Mouse (Mus musculus) inflammation-experienced regulatory T-cells, adult 6 months (primary cell): Measurements from ENCODE around the gene Khnyn. TPM values are rescaled to one million over a fixed set of nuclear protein-coding genes. Genes with fewer than 3 reads are reported as not detected.

ENCODE experiments used
- ATAC-seq: one replicate; pipeline ENCODE4 v1.8.0; 2017
- polyA plus RNA-seq, 3 experiments: library from polyadenylated mRNA; unstranded; fragments of 100-300 nt; shearing (Covaris generic); gene quantifications; one replicate each; pipeline ENCODE4 v1.2.1; 2017

The Khnyn gene
- polyA plus RNA-seq, 3 experiments from 2014 or later: 10.5 to 13.1 (median 12.8) TPM

- ATAC-seq: no peak
These were observed 37.9 kb downstream of the Khnyn start for GRCm38 (mm10) chr14:55922475-55923232.

GRCm38 (mm10) chr14:55926847-55927246 lies 42.1 kb downstream of the Khnyn start:
- ATAC-seq: no peak

- no peak for ATAC-seq
These were observed 44.7 kb downstream of the Khnyn start for GRCm38 (mm10) chr14:55929263-55929997.

GRCm38 (mm10) chr14:55933586-55933985 lies 48.8 kb downstream of the Khnyn start:
- no peak for ATAC-seq

GRCm38 (mm10) chr14:55940070-55940800 lies 55.5 kb downstream of the Khnyn start:
- ATAC-seq: no peak

- ATAC-seq: no peak
These were observed 58.9 kb downstream of the Khnyn start for GRCm38 (mm10) chr14:55943601-55944000.

GRCm38 (mm10) chr14:55944575-55944974 lies 59.8 kb downstream of the Khnyn start, which contains the start of gene Cma1:
Cma1 (minus strand) TSS chr14:55944675.
- ATAC-seq: no peak

- no peak for ATAC-seq
These were observed 61.7 kb downstream of the Khnyn start for GRCm38 (mm10) chr14:55946269-55946969.

Other genes with a start within 250 kb of the Khnyn start
- gene Ipo4, start 249.0 kb upstream of the Khnyn start, polyA plus RNA-seq: 10 to 100 TPM; 21.1 to 39.8 (median 36.3) TPM
- 1 to 10 TPM in 2 of 3 experiments, under 1 TPM in 1; 0.44 to 2.8 (median 2.5) TPM for gene Gm49378, start 247.1 kb upstream of the Khnyn start, polyA plus RNA-seq
- 10 to 100 TPM; 36.3 to 45.0 (median 39.3) TPM for gene Tm9sf1, start 241.1 kb upstream of the Khnyn start, polyA plus RNA-seq
- 1 to 10 TPM in 2 of 3 experiments, under 1 TPM in 1; 0.68 to 2.2 (median 1.2) TPM for gene Tssk4, start 234.8 kb upstream of the Khnyn start, polyA plus RNA-seq
- 100 to 1,000 TPM in 1 of 3 experiments, 10 to 100 TPM in 2; 89.2 to 101 (median 95.6) TPM for gene Mdp1, start 224.4 kb upstream of the Khnyn start, polyA plus RNA-seq
- 10 to 100 TPM; 25.8 to 33.9 (median 29.9) TPM for gene Gmpr2, start 213.0 kb upstream of the Khnyn start, polyA plus RNA-seq
- gene Nedd8, start 212.8 kb upstream of the Khnyn start, polyA plus RNA-seq: 100 to 1,000 TPM; 335 to 412 (median 375) TPM
- gene Tinf2, start 203.1 kb upstream of the Khnyn start, polyA plus RNA-seq: 10 to 100 TPM; 26.4 to 30.7 (median 30.2) TPM
- gene Tgm1, start 171.0 kb upstream of the Khnyn start, polyA plus RNA-seq: not detected
- 10 to 100 TPM; 40.8 to 75.9 (median 62.1) TPM for gene Rabggta, start 162.7 kb upstream of the Khnyn start, polyA plus RNA-seq
- gene Dhrs1, start 139.3 kb upstream of the Khnyn start, polyA plus RNA-seq: 10 to 100 TPM; 32.4 to 57.8 (median 46.5) TPM
- 1 to 10 TPM; 4.1 to 8.4 (median 5.4) TPM for gene Nop9, start 139.3 kb upstream of the Khnyn start, polyA plus RNA-seq
- not detected for gene Cideb, start 126.5 kb upstream of the Khnyn start, polyA plus RNA-seq
- gene Ltb4r2, start 123.5 kb upstream of the Khnyn start, polyA plus RNA-seq: not detected
- gene Ltb4r1, start 119.0 kb upstream of the Khnyn start, polyA plus RNA-seq: 10 to 100 TPM in 1 of 3 experiments, 1 to 10 TPM in 1, under 1 TPM in 1; 0.57 to 16.6 (median 3.8) TPM
- under 1 TPM in 1 of 3 experiments, not detected in 2; 0.29 TPM for gene Adcy4, start 100.9 kb upstream of the Khnyn start, polyA plus RNA-seq
- 10 to 100 TPM; 71.9 to 99.8 (median 84.8) TPM for gene Ripk3, start 96.1 kb upstream of the Khnyn start, polyA plus RNA-seq
- gene Nfatc4, start 61.8 kb upstream of the Khnyn start, polyA plus RNA-seq: not detected
- gene Nynrin, start 30.9 kb upstream of the Khnyn start, polyA plus RNA-seq: under 1 TPM in 1 of 3 experiments, not detected in 2; 0.04 TPM
- gene Cbln3, start 555 bp upstream of the Khnyn start, polyA plus RNA-seq: under 1 TPM in 1 of 3 experiments, not detected in 2; 0.11 TPM
- 100 to 1,000 TPM in 1 of 3 experiments, 10 to 100 TPM in 2; 76.4 to 107 (median 93.3) TPM for gene Sdr39u1, start 15.3 kb downstream of the Khnyn start, polyA plus RNA-seq
- gene Cma1, start 59.7 kb downstream of the Khnyn start, polyA plus RNA-seq: not detected
- not detected for gene Cma2, start 66.0 kb downstream of the Khnyn start, polyA plus RNA-seq
- not detected for gene Mcpt1, start 133.0 kb downstream of the Khnyn start, polyA plus RNA-seq
- gene Mcpt9, start 145.5 kb downstream of the Khnyn start, polyA plus RNA-seq: not detected
- not detected for gene Mcpt2, start 157.1 kb downstream of the Khnyn start, polyA plus RNA-seq
- gene Mcpt4, start 177.4 kb downstream of the Khnyn start, polyA plus RNA-seq: not detected
- gene Mcpt8, start 200.3 kb downstream of the Khnyn start, polyA plus RNA-seq: not detected
- not detected for gene Ctsg, start 217.6 kb downstream of the Khnyn start, polyA plus RNA-seq
- gene Gzme, start 235.7 kb downstream of the Khnyn start, polyA plus RNA-seq: not detected
- gene Gzmd, start 247.7 kb downstream of the Khnyn start, polyA plus RNA-seq: not detected